ENCODE assay signal across 21 mouse cellular contexts in the genomic region with DNA sequence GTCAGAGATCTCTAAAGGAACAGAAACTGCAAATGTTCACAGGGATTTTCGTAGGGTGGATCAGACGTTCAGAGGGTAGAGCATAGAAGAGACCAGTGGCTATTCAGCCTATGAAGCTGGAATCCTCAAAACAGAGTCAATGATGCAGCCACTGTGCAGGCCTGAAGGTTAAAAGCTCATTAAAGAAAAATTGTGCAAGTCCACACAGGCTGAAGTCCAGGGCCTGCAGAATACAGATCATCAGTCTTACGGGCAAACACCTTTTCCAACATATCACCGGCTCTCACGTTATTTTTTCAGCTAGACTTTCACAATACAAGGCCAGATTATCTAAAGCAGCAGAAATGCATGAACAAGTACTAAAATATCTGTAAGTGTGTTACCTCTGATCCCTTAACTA.
A peak's percentile ranks its signal among the peaks of the same experiment; 100 is the strongest.
DNase-seq lines count a peak whose midpoint lies in the region; ATAC-seq and TF ChIP-seq lines count a peak whose summit lies in the region.
"Had no signal": no experiment of that assay in that cellular context is flagged by ENCODE, and none has a peak within 500 bp of the region (broad histone marks: within the 10 kb centered on the region; RNA-seq: fewer than 3 reads in every experiment).

No protein-coding gene starts in this region.

- no peak overlapping the region for H3K9ac ChIP-seq in intestine, embryonic 16.5 days (ENCODE audit: low read depth, low read length)
- H3K9ac ChIP-seq in intestine, embryonic 15.5 days = no peak overlapping the region
- H3K9ac ChIP-seq in liver, adult 2 months (ENCODE audit: low read depth, low read length) = no peak overlapping the region
- no peak overlapping the region for H3K9ac ChIP-seq in intestine, postnatal 0 days (ENCODE audit: low read depth, low read length)
- H3K9ac ChIP-seq in kidney, embryonic 14.5 days (ENCODE audit: low read depth, low read length) = no peak overlapping the region

- H3K4me2 ChIP-seq in intestine, embryonic 16.5 days (ENCODE audit: low read depth, low read length) = no peak overlapping the region
- no peak overlapping the region for H3K4me2 ChIP-seq in intestine, embryonic 15.5 days (replicated peaks)
- H3K4me2 ChIP-seq in intestine, postnatal 0 days (replicated peaks; ENCODE audit: low read depth) = no peak overlapping the region
- H3K4me2 ChIP-seq in kidney, embryonic 14.5 days (replicated peaks; ENCODE audit: low read depth, low read length) = no peak overlapping the region

- H3K27me3 ChIP-seq in intestine, embryonic 16.5 days (replicated peaks; ENCODE audit: control insufficient read depth, insufficient read depth, low read length) = no peaks in the 10 kb centered on the region
- H3K27me3 ChIP-seq in intestine, embryonic 15.5 days (replicated peaks) = no peaks in the 10 kb centered on the region
- no peaks in the 10 kb centered on the region for H3K27me3 ChIP-seq in liver, adult 2 months (ENCODE audit: control insufficient read depth, insufficient read depth, low read length)
- no peaks in the 10 kb centered on the region for H3K27me3 ChIP-seq in intestine, postnatal 0 days (replicated peaks; ENCODE audit: control insufficient read depth, insufficient read depth, low read length)
- no peaks in the 10 kb centered on the region for H3K27me3 ChIP-seq in kidney, embryonic 14.5 days (ENCODE audit: control insufficient read depth, insufficient read depth, low read length)
- H3K27me3 ChIP-seq: CH12.LX, Patski had no signal

- no peaks in the 10 kb centered on the region for H3K79me2 ChIP-seq in liver, adult 2 months (ENCODE audit: control insufficient read depth, insufficient read depth, low read length)

- no peak overlapping the region for H3K4me3 ChIP-seq in intestine, embryonic 16.5 days (ENCODE audit: low read length)
- no peak overlapping the region for H3K4me3 ChIP-seq in intestine, embryonic 15.5 days (replicated peaks)
- H3K4me3 ChIP-seq in liver, adult 2 months (ENCODE audit: insufficient read depth, low read depth, low read length) = no peak overlapping the region
- no peak overlapping the region for H3K4me3 ChIP-seq in intestine, postnatal 0 days (ENCODE audit: low read depth, low read length)
- H3K4me3 ChIP-seq in kidney, embryonic 14.5 days (ENCODE audit: low read length) = no peak overlapping the region

- ATAC-seq in intestine, embryonic 16.5 days = peak; percentile 70; the same call in 1 of the 2 replicates
- no peak; the same call in 1 of the 2 replicates for ATAC-seq in intestine, embryonic 15.5 days
- ATAC-seq in intestine, postnatal 0 days = peak; percentile 64; the same call in 1 of the 2 replicates
- ATAC-seq in kidney, embryonic 14.5 days (ENCODE audit: low FRiP score, low TSS enrichment) = no peak
- ATAC-seq: activated CD4-positive, CD25-positive, alpha-beta regulatory T cell, adult 4 months; CD4-positive, CD25-positive, alpha-beta regulatory T cell, adult 4 months; Patski had no signal

- TF ChIP-seq CTCF in liver, adult 2 months (IDR thresholded peaks at IDR 0.05; ENCODE audit: low read depth, low read length) = no peak
- no peak for TF ChIP-seq CTCF in intestine, postnatal 0 days (IDR thresholded peaks at IDR 0.05; ENCODE audit: low read depth)

- H3K4me1 ChIP-seq in intestine, embryonic 16.5 days (ENCODE audit: control insufficient read depth, insufficient read depth, low read length) = no peaks in the 10 kb centered on the region
- no peaks in the 10 kb centered on the region for H3K4me1 ChIP-seq in intestine, embryonic 15.5 days (replicated peaks)
- H3K4me1 ChIP-seq in liver, adult 2 months (ENCODE audit: control insufficient read depth, insufficient read depth, low read length) = no peaks in the 10 kb centered on the region
- H3K4me1 ChIP-seq in intestine, postnatal 0 days (replicated peaks; ENCODE audit: control insufficient read depth, insufficient read depth, low read length) = no peaks in the 10 kb centered on the region
- no peaks in the 10 kb centered on the region for H3K4me1 ChIP-seq in kidney, embryonic 14.5 days (ENCODE audit: control insufficient read depth, insufficient read depth, low read length)

- H3K27ac ChIP-seq in intestine, embryonic 16.5 days (ENCODE audit: low read length) = no peak overlapping the region
- no peak overlapping the region for H3K27ac ChIP-seq in intestine, embryonic 15.5 days
- H3K27ac ChIP-seq in liver, adult 2 months (replicated peaks; ENCODE audit: insufficient read depth, low read depth, low read length) = no peak overlapping the region
- no peak overlapping the region for H3K27ac ChIP-seq in intestine, postnatal 0 days (ENCODE audit: low read depth, low read length)
- H3K27ac ChIP-seq in kidney, embryonic 14.5 days (ENCODE audit: low read depth, low read length) = no peak overlapping the region

- WGBS in intestine, embryonic 16.5 days = 79% methylated on average over 5 of the region's 5 CpGs
- WGBS in intestine, embryonic 15.5 days = 88% methylated on average over 5 of the region's 5 CpGs
- 72% methylated on average over 5 of the region's 5 CpGs for WGBS in liver, adult 2 months
- 75% methylated on average over 5 of the region's 5 CpGs for WGBS in intestine, postnatal 0 days
- 88% methylated on average over 5 of the region's 5 CpGs for WGBS in kidney, embryonic 14.5 days

- no peak for TF ChIP-seq POLR2A in liver, adult 2 months (IDR thresholded peaks at IDR 0.05; ENCODE audit: extremely low read depth, insufficient read depth, low read length)

- H3K9me3 ChIP-seq in intestine, embryonic 16.5 days (ENCODE audit: control insufficient read depth, low read length) = no peaks in the 10 kb centered on the region
- no peaks in the 10 kb centered on the region for H3K9me3 ChIP-seq in intestine, embryonic 15.5 days
- H3K9me3 ChIP-seq in intestine, postnatal 0 days (ENCODE audit: control insufficient read depth) = no peaks in the 10 kb centered on the region
- no peaks in the 10 kb centered on the region for H3K9me3 ChIP-seq in kidney, embryonic 14.5 days (ENCODE audit: control insufficient read depth, low read length)
- H3K9me3 ChIP-seq: G1E had no signal

- H3K36me3 ChIP-seq in intestine, embryonic 16.5 days (ENCODE audit: control insufficient read depth, insufficient read depth, low read length) = no peaks in the 10 kb centered on the region
- no peaks in the 10 kb centered on the region for H3K36me3 ChIP-seq in intestine, embryonic 15.5 days
- H3K36me3 ChIP-seq in liver, adult 2 months (ENCODE audit: control insufficient read depth, insufficient read depth, low read length) = no peaks in the 10 kb centered on the region
- H3K36me3 ChIP-seq in intestine, postnatal 0 days (ENCODE audit: control insufficient read depth, insufficient read depth) = no peaks in the 10 kb centered on the region
- no peaks in the 10 kb centered on the region for H3K36me3 ChIP-seq in kidney, embryonic 14.5 days (ENCODE audit: control insufficient read depth, insufficient read depth, low read length)
- H3K36me3 ChIP-seq: G1E had no signal

- peak; percentile 1 for DNase-seq in liver, adult 2 months (ENCODE audit: extremely low read depth, low read depth, low spot score)
- DNase-seq in liver = no peak
- DNase-seq: adrenal gland, adult 2 months; adrenal gland, adult 8-10 months; adrenal gland, postnatal 10 days; adrenal gland, postnatal 14 days; adrenal gland, postnatal 25 days; adrenal gland, postnatal 36 days; B cell, adult 2 months; cerebellum, adult 11 months; cerebellum, adult 11-12 months; cerebellum, adult 18-20 months had no signal

Comparison
In these comparisons a context has a peak if more than half of its experiments do, and no peak if none do; other contexts are left out.
1. ATAC-seq: peak in intestine, embryonic 16.5 days (single experiment) and intestine, postnatal 0 days (single experiment); none in intestine, embryonic 15.5 days (single experiment) and kidney, embryonic 14.5 days (single experiment).